Mouse (Mus musculus): ENCODE data around the gene Rsrc1.

The Rsrc1 gene

GRCm38 (mm10) chr3:66981101-66981661 lies at the start of gene Rsrc1:
Gene Rsrc1 (plus strand): TSS chr3:66981390.
- DNase-seq: peak; percentile 42 to 43

- no peak for DNase-seq
These were observed 41.5 kb upstream of the Rsrc1 start for GRCm38 (mm10) chr3:66939675-66940074.

GRCm38 (mm10) chr3:66955126-66955525 lies 26.1 kb upstream of the Rsrc1 start:
- DNase-seq: no peak

GRCm38 (mm10) chr3:66959972-66960371 lies 21.2 kb upstream of the Rsrc1 start:
- DNase-seq: no peak

- no peak for DNase-seq
These were observed 16.3 kb upstream of the Rsrc1 start for GRCm38 (mm10) chr3:66964884-66965283.

GRCm38 (mm10) chr3:66967508-66967907 lies 13.7 kb upstream of the Rsrc1 start:
- DNase-seq: no peak

- no peak for DNase-seq
These were observed 10.9 kb upstream of the Rsrc1 start for GRCm38 (mm10) chr3:66970261-66970660.

GRCm38 (mm10) chr3:66970661-66971331 lies 10.4 kb upstream of the Rsrc1 start:
- no peak for DNase-seq

- no peak for DNase-seq
These were observed 8.8 kb upstream of the Rsrc1 start for GRCm38 (mm10) chr3:66972191-66972950.

- peak; percentile 30 to 50 for DNase-seq
These were observed 7.7 kb upstream of the Rsrc1 start for GRCm38 (mm10) chr3:66973391-66973943.

- DNase-seq: no peak
These were observed 6.7 kb upstream of the Rsrc1 start for GRCm38 (mm10) chr3:66974501-66974900.

GRCm38 (mm10) chr3:66976889-66977615 lies 4.1 kb upstream of the Rsrc1 start:
- DNase-seq: no peak

- no peak for DNase-seq
These were observed 3.3 kb upstream of the Rsrc1 start for GRCm38 (mm10) chr3:66977811-66978456.

GRCm38 (mm10) chr3:66978457-66979381 lies 2.5 kb upstream of the Rsrc1 start:
- DNase-seq: no peak

- no peak for DNase-seq
These were observed 1.7 kb upstream of the Rsrc1 start for GRCm38 (mm10) chr3:66979491-66979890.

GRCm38 (mm10) chr3:66980111-66980975 lies 847 bp upstream of the Rsrc1 start:
- DNase-seq: no peak

GRCm38 (mm10) chr3:66981706-66982105 lies 516 bp downstream of the Rsrc1 start, which contains the start of gene Shox2:
Gene Shox2 (minus strand): TSS chr3:66981771.
- DNase-seq: no peak

- DNase-seq: peak; percentile 22 to 43
These were observed 1.2 kb downstream of the Rsrc1 start for GRCm38 (mm10) chr3:66982181-66982911.

- no peak for DNase-seq
These were observed 2.3 kb downstream of the Rsrc1 start for GRCm38 (mm10) chr3:66983481-66983880.
